Mouse (Mus musculus) megakaryocyte, embryonic 14.5 days (primary cell): Measurements from ENCODE around the gene Cela2a. TPM values are rescaled to one million over a fixed set of nuclear protein-coding genes. Genes with fewer than 3 reads are reported as not detected.
A peak's percentile ranks its signal among the peaks of the same experiment; 100 is the strongest.

Source experiments
- H3K27me3 ChIP-seq: replicated peaks from 2 replicates; pipeline ENCODE3; 2012; ENCODE audit warnings: inconsistent platforms
- H3K36me3 ChIP-seq: replicated peaks from 2 replicates; pipeline ENCODE3; 2012; ENCODE audit warnings: low read length, inconsistent platforms, mixed read lengths
- H3K4me1 ChIP-seq: 2 replicates; pipeline ENCODE4 v1.6.1; 2012; ENCODE audit warnings: inconsistent platforms
- H3K4me3 ChIP-seq: replicated peaks from 2 replicates; pipeline ENCODE3; 2012; ENCODE audit warnings: moderate library complexity, mild to moderate bottlenecking, inconsistent platforms
- H3K9me3 ChIP-seq: 2 replicates; pipeline ENCODE4 v1.6.1; 2012; ENCODE audit warnings: inconsistent platforms
- FLI1 ChIP-seq: IDR thresholded peaks from 2 replicates; pipeline ENCODE4 v1.6.1; 2012; ENCODE audit warnings: low read length, inconsistent platforms, mixed read lengths
- GATA1 ChIP-seq: IDR thresholded peaks from 3 replicates; pipeline ENCODE4 v1.6.1; 2012; ENCODE audit warnings: mixed read lengths, low read length, inconsistent platforms, borderline replicate concordance
- polyA plus RNA-seq: library from polyadenylated mRNA; stranded (reverse); fragments of >175 nt; gene quantifications from 2 replicates; pipeline ENCODE4 v1.2.3, GENCODE M21; 2012; ENCODE audit warnings: low replicate concordance; ENCODE audit not compliant: insufficient read depth

Gene Cela2a
- polyA plus RNA-seq, 1 experiment, result not detected

- H3K4me1 ChIP-seq, result peaks cover 4% of the 10 kb centered on the region; the same call in 1 of the 2 replicates
- no peak overlapping the region for H3K4me3 ChIP-seq
- H3K9me3 ChIP-seq, result no peaks in the 10 kb centered on the region
- peaks cover 77% of the 10 kb centered on the region for H3K36me3 ChIP-seq
- H3K27me3 ChIP-seq, result no peaks in the 10 kb centered on the region
- no peak for TF ChIP-seq GATA1
- TF ChIP-seq FLI1, result no peak
Observed at GRCm38 (mm10) chr4:141805886-141806285, 20.1 kb downstream of the Cela2a start.

- H3K4me1 ChIP-seq, result 0 out of 2 replicates have a peak, but pooled peaks cover 4% of the 10 kb centered on the region
- TF ChIP-seq GATA1 (no peak), FLI1 (no peak)
- H3K9me3 ChIP-seq, result no peaks in the 10 kb centered on the region
- H3K27me3 ChIP-seq, result no peaks in the 10 kb centered on the region
- peaks cover 59% of the 10 kb centered on the region for H3K36me3 ChIP-seq
- H3K4me3 ChIP-seq, result no peak overlapping the region
Observed at GRCm38 (mm10) chr4:141804105-141804504, 21.9 kb downstream of the Cela2a start.

GRCm38 (mm10) chr4:141797545-141797944, 28.4 kb downstream of the Cela2a start:
- Histone ChIP-seq H3K27me3 (no peaks in the 10 kb centered on the region), H3K4me3 (no peak overlapping the region), H3K36me3 (peaks cover 25% of the 10 kb centered on the region), H3K4me1 (peaks cover 27% of the 10 kb centered on the region), H3K9me3 (no peaks in the 10 kb centered on the region)
- TF ChIP-seq GATA1 (no peak), FLI1 (no peak)

- TF ChIP-seq GATA1, result no peak
- H3K4me3 ChIP-seq, result no peak overlapping the region
- peaks cover 25% of the 10 kb centered on the region for H3K36me3 ChIP-seq
- H3K27me3 ChIP-seq, result no peaks in the 10 kb centered on the region
- H3K9me3 ChIP-seq, result no peaks in the 10 kb centered on the region
- peaks cover 33% of the 10 kb centered on the region for H3K4me1 ChIP-seq
Observed at GRCm38 (mm10) chr4:141796954-141797353, 29.0 kb downstream of the Cela2a start.

- H3K27me3 ChIP-seq, result no peaks in the 10 kb centered on the region
- peaks cover 39% of the 10 kb centered on the region for H3K4me1 ChIP-seq
- peaks cover 25% of the 10 kb centered on the region for H3K36me3 ChIP-seq
- no peaks in the 10 kb centered on the region for H3K9me3 ChIP-seq
- no peak for TF ChIP-seq FLI1
- TF ChIP-seq GATA1, result no peak
- H3K4me3 ChIP-seq, result no peak overlapping the region
Observed at GRCm38 (mm10) chr4:141796356-141796755, 29.6 kb downstream of the Cela2a start.

GRCm38 (mm10) chr4:141794152-141794535, 31.8 kb downstream of the Cela2a start:
- peaks cover 25% of the 10 kb centered on the region for H3K36me3 ChIP-seq
- TF ChIP-seq FLI1, result no peak
- TF ChIP-seq GATA1, result no peak
- H3K9me3 ChIP-seq, result no peaks in the 10 kb centered on the region
- no peaks in the 10 kb centered on the region for H3K27me3 ChIP-seq
- peak overlapping the region; percentile 93 for H3K4me3 ChIP-seq
- H3K4me1 ChIP-seq, result peaks cover 52% of the 10 kb centered on the region

GRCm38 (mm10) chr4:141793282-141794151, 32.4 kb downstream of the Cela2a start, which contains the start of gene Casp9:
Gene Casp9, plus strand, starts transcription at chr4:141793612.
- H3K27me3 ChIP-seq, result no peaks in the 10 kb centered on the region
- H3K36me3 ChIP-seq, result peaks cover 29% of the 10 kb centered on the region
- no peaks in the 10 kb centered on the region for H3K9me3 ChIP-seq
- peak within 1 kb of the TSS; percentile 93 for H3K4me3 ChIP-seq
- H3K4me1 ChIP-seq, result peaks cover 52% of the 10 kb centered on the region
- TF ChIP-seq GATA1 (no peak), FLI1 (no peak)

- H3K4me1 ChIP-seq, result peaks cover 53% of the 10 kb centered on the region
Observed at GRCm38 (mm10) chr4:141792554-141793281, 33.2 kb downstream of the Cela2a start.

GRCm38 (mm10) chr4:141791951-141792350, 34.0 kb downstream of the Cela2a start:
- no peak for TF ChIP-seq GATA1
- no peak for TF ChIP-seq FLI1
- Histone ChIP-seq H3K4me3 (no peak overlapping the region), H3K9me3 (no peaks in the 10 kb centered on the region), H3K4me1 (peaks cover 56% of the 10 kb centered on the region), H3K27me3 (no peaks in the 10 kb centered on the region), H3K36me3 (peaks cover 35% of the 10 kb centered on the region)

More at GRCm38 (mm10) chr4:141792554-141793281, 33.2 kb downstream of the Cela2a start:
- Histone ChIP-seq H3K27me3 (no peaks in the 10 kb centered on the region), H3K36me3 (peaks cover 35% of the 10 kb centered on the region), H3K4me3 (peak overlapping the region; percentile 93), H3K9me3 (no peaks in the 10 kb centered on the region)
- no peak for TF ChIP-seq FLI1
- TF ChIP-seq GATA1, result no peak

- Histone ChIP-seq H3K4me3 (peak overlapping the region; percentile 38), H3K36me3 (peaks cover 35% of the 10 kb centered on the region), H3K4me1 (peaks cover 56% of the 10 kb centered on the region), H3K27me3 (no peaks in the 10 kb centered on the region), H3K9me3 (no peaks in the 10 kb centered on the region)
- TF ChIP-seq FLI1 (no peak), GATA1 (no peak)
Observed at GRCm38 (mm10) chr4:141791486-141791885, 34.5 kb downstream of the Cela2a start.
